Mouse (Mus musculus) activated CD4-positive, CD25-positive, alpha-beta regulatory T cell, adult 9 weeks (primary cell): Measurements from ENCODE around the gene Hmgxb4. TPM values are rescaled to one million over a fixed set of nuclear protein-coding genes. Genes with fewer than 3 reads are reported as not detected.

ENCODE experiments used
- polyA plus RNA-seq: library from polyadenylated mRNA; unstranded; fragments of 100-300 nt; shearing (Covaris generic); gene quantifications from one replicate; pipeline ENCODE4 v1.2.1, GENCODE M21; 2017

Gene Hmgxb4
- polyA plus RNA-seq, result 26.9 TPM

GRCm38 (mm10) chr8:74993081-74993474, at the start of gene Hmgxb4:
TSS of gene Hmgxb4 (plus strand) at chr8:74993356.

GRCm38 (mm10) chr8:75033511-75034243, 40.5 kb downstream of the Hmgxb4 start, which contains the start of gene Tom1:
TSS of gene Tom1 (plus strand) at chr8:75033705.

Other genes starting within 250 kb of the Hmgxb4 start
- not detected for gene Isx, start 120.2 kb upstream of the Hmgxb4 start, polyA plus RNA-seq
- gene Tom1, start 40.3 kb downstream of the Hmgxb4 start, polyA plus RNA-seq, result 21.3 TPM
- 16.9 TPM for gene Hmox1, start 100.3 kb downstream of the Hmgxb4 start, polyA plus RNA-seq
- gene Mcm5, start 116.2 kb downstream of the Hmgxb4 start, polyA plus RNA-seq, result 71.1 TPM
- not detected for gene Rasd2, start 220.6 kb downstream of the Hmgxb4 start, polyA plus RNA-seq